15 mouse cellular contexts compared by ENCODE assay signal in genomic region chr5:21574386-21575209, GRCm38 (mm10). TPM values are rescaled to one million over a fixed set of nuclear protein-coding genes. Genes with fewer than 3 reads are reported as not detected.
A peak's percentile ranks its signal among the peaks of the same experiment; 100 is the strongest.
DNase-seq lines count a peak whose midpoint lies in the region; ATAC-seq and TF ChIP-seq lines count a peak whose summit lies in the region.
"Had no signal": no experiment of that assay in that cellular context is flagged by ENCODE, and none has a peak within 500 bp of the region (broad histone marks: within the 10 kb centered on the region; RNA-seq: fewer than 3 reads in every experiment).

No protein-coding gene starts in this region.

- WGBS in heart, postnatal 0 days, result 48% methylated on average over 21 of the region's 21 CpGs
- WGBS in heart, embryonic 11.5 days (ENCODE audit: insufficient replicate concordance), result 62% methylated on average over 21 of the region's 21 CpGs
- WGBS in liver, embryonic 15.5 days (ENCODE audit: insufficient replicate concordance), result 46% methylated on average over 21 of the region's 21 CpGs
- WGBS in intestine, embryonic 16.5 days, result 63% methylated on average over 21 of the region's 21 CpGs

- H3K9ac ChIP-seq in heart, postnatal 0 days (replicated peaks; ENCODE audit: low read depth, low read length), result no peak overlapping the region; the same call in 1 of the 2 replicates
- H3K9ac ChIP-seq in heart, embryonic 11.5 days (ENCODE audit: low read depth, low read length), result no peak overlapping the region
- peak overlapping the region; percentile 5; the same call in 1 of the 2 replicates for H3K9ac ChIP-seq in liver, embryonic 15.5 days
- H3K9ac ChIP-seq in intestine, embryonic 16.5 days (ENCODE audit: low read depth, low read length), result no peak overlapping the region
- H3K9ac ChIP-seq: embryonic facial prominence, embryonic 12.5 days had no signal

- H3K9me3 ChIP-seq in heart, postnatal 0 days (replicated peaks; ENCODE audit: control insufficient read depth, low read length), result no peaks in the 10 kb centered on the region
- no peaks in the 10 kb centered on the region for H3K9me3 ChIP-seq in heart, embryonic 11.5 days (replicated peaks; ENCODE audit: control insufficient read depth, low read length)
- no peaks in the 10 kb centered on the region for H3K9me3 ChIP-seq in erythroblast, embryonic 14.5 days (ENCODE audit: control insufficient read depth, low read length)
- H3K9me3 ChIP-seq in liver, embryonic 15.5 days (replicated peaks), result no peaks in the 10 kb centered on the region
- H3K9me3 ChIP-seq in intestine, embryonic 16.5 days (ENCODE audit: control insufficient read depth, low read length), result no peaks in the 10 kb centered on the region
- H3K9me3 ChIP-seq: embryonic facial prominence, embryonic 12.5 days had no signal

- peak; percentile 92 for ATAC-seq in heart, postnatal 0 days (ENCODE audit: insufficient read depth, low read depth)
- no peak for ATAC-seq in heart, embryonic 11.5 days (replicated peaks; ENCODE audit: insufficient number of reproducible peaks, low FRiP score, low TSS enrichment)
- ATAC-seq in liver, embryonic 15.5 days (ENCODE audit: insufficient read depth), result peak; percentile 92
- ATAC-seq in intestine, embryonic 16.5 days, result no peak
- ATAC-seq: inflammation-experienced regulatory T-cells, adult 6 months had no signal

- no peak for TF ChIP-seq CTCF in heart, postnatal 0 days (IDR thresholded peaks at IDR 0.05; ENCODE audit: low read depth)

- H3K4me3 ChIP-seq in heart, postnatal 0 days (ENCODE audit: low read depth, low read length), result no peak overlapping the region
- H3K4me3 ChIP-seq in heart, embryonic 11.5 days (ENCODE audit: low read depth, low read length), result no peak overlapping the region
- peak overlapping the region; percentile 51 for H3K4me3 ChIP-seq in erythroblast, embryonic 14.5 days (replicated peaks)
- H3K4me3 ChIP-seq in liver, embryonic 15.5 days (replicated peaks), result peak overlapping the region; percentile 21
- no peak overlapping the region for H3K4me3 ChIP-seq in intestine, embryonic 16.5 days (ENCODE audit: low read length)
- H3K4me3 ChIP-seq: embryonic facial prominence, embryonic 12.5 days; left cerebral cortex, adult 2 months had no signal

- peak overlapping the region; percentile 43 for H3K27ac ChIP-seq in heart, postnatal 0 days (ENCODE audit: low read depth)
- no peak overlapping the region for H3K27ac ChIP-seq in heart, embryonic 11.5 days (ENCODE audit: low read depth, low read length)
- peak overlapping the region; percentile 72 for H3K27ac ChIP-seq in liver, embryonic 15.5 days (replicated peaks)
- no peak overlapping the region for H3K27ac ChIP-seq in intestine, embryonic 16.5 days (ENCODE audit: low read length)
- H3K27ac ChIP-seq: embryonic facial prominence, embryonic 12.5 days had no signal

- no peak for TF ChIP-seq EP300 in heart, postnatal 0 days (IDR thresholded peaks at IDR 0.05; ENCODE audit: low read depth)

- no peaks in the 10 kb centered on the region for H3K27me3 ChIP-seq in heart, postnatal 0 days (ENCODE audit: control insufficient read depth, insufficient read depth, low read length)
- H3K27me3 ChIP-seq in heart, embryonic 11.5 days (ENCODE audit: control insufficient read depth, insufficient read depth, low read length), result no peaks in the 10 kb centered on the region
- H3K27me3 ChIP-seq in erythroblast, embryonic 14.5 days (ENCODE audit: control insufficient read depth), result no peaks in the 10 kb centered on the region
- H3K27me3 ChIP-seq in liver, embryonic 15.5 days, result no peaks in the 10 kb centered on the region
- no peaks in the 10 kb centered on the region for H3K27me3 ChIP-seq in intestine, embryonic 16.5 days (replicated peaks; ENCODE audit: control insufficient read depth, insufficient read depth, low read length)
- H3K27me3 ChIP-seq: embryonic facial prominence, embryonic 12.5 days had no signal

- peak overlapping the region; percentile 11 for H3K4me2 ChIP-seq in heart, postnatal 0 days (ENCODE audit: low read depth, low read length)
- no peak overlapping the region for H3K4me2 ChIP-seq in heart, embryonic 11.5 days
- H3K4me2 ChIP-seq in liver, embryonic 15.5 days, result peak overlapping the region; percentile 44
- H3K4me2 ChIP-seq in intestine, embryonic 16.5 days (ENCODE audit: low read depth, low read length), result no peak overlapping the region
- H3K4me2 ChIP-seq: embryonic facial prominence, embryonic 12.5 days had no signal

- peak; percentile 63 for DNase-seq in heart, postnatal 0 days (ENCODE audit: low spot score)
- DNase-seq in c-Kit-negative CD71-positive TER-119-positive erythroid progenitor cells, embryonic 14.5 days (ENCODE audit: low read depth, low spot score), result peak; percentile 11
- no peak for DNase-seq in B cell, adult 2 months
- DNase-seq in adrenal gland, postnatal 4 days (ENCODE audit: low spot score in 2 of 2), result no peak
- DNase-seq: cerebellum, adult 18-20 months; midbrain, embryonic 14.5 days; spleen, adult 18-20 months had no signal

- H3K36me3 ChIP-seq in heart, postnatal 0 days (replicated peaks; ENCODE audit: control insufficient read depth, insufficient read depth, low read length), result no peaks in the 10 kb centered on the region
- no peaks in the 10 kb centered on the region for H3K36me3 ChIP-seq in heart, embryonic 11.5 days (ENCODE audit: control insufficient read depth, insufficient read depth, low read length)
- no peaks in the 10 kb centered on the region for H3K36me3 ChIP-seq in erythroblast, embryonic 14.5 days (ENCODE audit: control insufficient read depth)
- H3K36me3 ChIP-seq in liver, embryonic 15.5 days (replicated peaks), result no peaks in the 10 kb centered on the region
- no peaks in the 10 kb centered on the region for H3K36me3 ChIP-seq in intestine, embryonic 16.5 days (ENCODE audit: control insufficient read depth, insufficient read depth, low read length)

- no peaks in the 10 kb centered on the region for H3K4me1 ChIP-seq in heart, postnatal 0 days (ENCODE audit: control insufficient read depth, insufficient read depth)
- H3K4me1 ChIP-seq in heart, embryonic 11.5 days (ENCODE audit: control insufficient read depth, insufficient read depth, low read length), result no peaks in the 10 kb centered on the region
- H3K4me1 ChIP-seq in erythroblast, embryonic 14.5 days (ENCODE audit: control insufficient read depth), result peaks cover 42% of the 10 kb centered on the region
- H3K4me1 ChIP-seq in liver, embryonic 15.5 days (replicated peaks), result peaks cover 15% of the 10 kb centered on the region
- H3K4me1 ChIP-seq in intestine, embryonic 16.5 days (ENCODE audit: control insufficient read depth, insufficient read depth, low read length), result no peaks in the 10 kb centered on the region
- H3K4me1 ChIP-seq: embryonic facial prominence, embryonic 12.5 days had no signal

RNA-seq across cellular contexts. Expression of gene Lrrc17, which starts 31.2 kb away (rescaled TPM):
- total RNA-seq in heart, postnatal 0 days (2014; rRNA removed; ENCODE audit: low replicate concordance), result 17.5 and 23.1 TPM in 2 replicates
- 12.3 and 13.4 TPM in 2 replicates for polyA plus RNA-seq in heart, postnatal 0 days (2015; fragmentation: Nextera tagmentation; extraction: Ambion mirVana)
- polyA plus RNA-seq in heart, embryonic 11.5 days (2014; fragmentation: Nextera tagmentation; extraction: Ambion mirVana), result 5.0 and 5.1 TPM in 2 replicates
- polyA plus RNA-seq in erythroblast, embryonic 14.5 days (2012), result not detected in 2 replicates
- 2.0 and 2.5 TPM in 2 replicates for polyA plus RNA-seq in liver, embryonic 15.5 days (2015; fragmentation: Nextera tagmentation; extraction: Ambion mirVana)
- polyA plus RNA-seq in intestine, embryonic 16.5 days (2015; fragmentation: Nextera tagmentation; extraction: Ambion mirVana), result 34.1 and 38.0 TPM in 2 replicates
- total RNA-seq in adrenal gland, postnatal 4 days (2021), result 10 to 100 TPM; 19.8 to 20.2 TPM
- total RNA-seq: hematopoietic stem cell, adult 5-6 weeks had no signal
- polyA plus RNA-seq: inflammation-experienced regulatory T-cells, adult 6 months had no signal

Comparison
In these comparisons a context has a peak if more than half of its experiments do, and no peak if none do; other contexts are left out.
1. ATAC-seq: peak in heart, postnatal 0 days (single experiment) and liver, embryonic 15.5 days (single experiment); none in heart, embryonic 11.5 days (single experiment) and intestine, embryonic 16.5 days (single experiment).
2. H3K27ac ChIP-seq: peak in heart, postnatal 0 days (single experiment) and liver, embryonic 15.5 days (single experiment); none in heart, embryonic 11.5 days (single experiment) and intestine, embryonic 16.5 days (single experiment).
3. H3K4me2 ChIP-seq: peak in heart, postnatal 0 days (single experiment) and liver, embryonic 15.5 days (single experiment); none in heart, embryonic 11.5 days (single experiment) and intestine, embryonic 16.5 days (single experiment).
4. DNase-seq: peak in heart, postnatal 0 days (single experiment) and c-Kit-negative CD71-positive TER-119-positive erythroid progenitor cells, embryonic 14.5 days (single experiment); none in B cell, adult 2 months (0 of 2) and adrenal gland, postnatal 4 days (0 of 2).
5. H3K4me3 ChIP-seq: peak in erythroblast, embryonic 14.5 days (single experiment) and liver, embryonic 15.5 days (single experiment); none in heart, postnatal 0 days (single experiment), heart, embryonic 11.5 days (single experiment) and intestine, embryonic 16.5 days (single experiment).